Mouse (Mus musculus) liver, postnatal 0 days (tissue): Measurements from ENCODE around the gene Wbp1l. TPM values are rescaled to one million over a fixed set of nuclear protein-coding genes. Genes with fewer than 3 reads are reported as not detected.

Experiments
- ATAC-seq: fragments of 200-750 bp; cut with Nextera tagmentation; 2 replicates; pipeline ENCODE4 v1.8.0; 2017; ENCODE audit warnings: mild to moderate bottlenecking, moderate library complexity
- DNase-seq: peaks from one replicate; pipeline ENCODE4 v3.0.0-alpha.2; 2016
- H3K27ac ChIP-seq: fragments of 300-500 bp; sonication (generic); 2 replicates; pipeline ENCODE4 v1.5.1; 2014; ENCODE audit warnings: antibody characterized with exemption, moderate library complexity, mild to moderate bottlenecking, low read depth
- H3K27me3 ChIP-seq: fragments of 300-500 bp; sonication (generic); 2 replicates; pipeline ENCODE4 v1.6.1; 2014; ENCODE audit warnings: low read length, control low read depth, mixed read lengths; ENCODE audit not compliant: insufficient read depth
- H3K36me3 ChIP-seq: fragments of 300-500 bp; sonication (generic); replicated peaks from 2 replicates; pipeline ENCODE4 v1.6.1; 2014; ENCODE audit warnings: mild to moderate bottlenecking, control low read depth, low read length, moderate library complexity, mixed read lengths; ENCODE audit not compliant: insufficient read depth
- H3K4me1 ChIP-seq: fragments of 300-500 bp; sonication (generic); 2 replicates; pipeline ENCODE4 v1.6.1; 2014; ENCODE audit warnings: antibody characterized with exemption, mild to moderate bottlenecking, control low read depth; ENCODE audit not compliant: insufficient read depth
- H3K4me2 ChIP-seq: fragments of 300-500 bp; sonication (generic); 2 replicates; pipeline ENCODE4 v1.6.1; 2014; ENCODE audit warnings: low read depth, mild to moderate bottlenecking, low read length, moderate library complexity, mixed read lengths
- H3K4me3 ChIP-seq: fragments of 300-500 bp; sonication (generic); 2 replicates; pipeline ENCODE4 v1.5.1; 2014; ENCODE audit warnings: low read depth, low read length
- H3K9ac ChIP-seq: fragments of 300-500 bp; sonication (generic); replicated peaks from 2 replicates; pipeline ENCODE4 v1.6.1; 2014; ENCODE audit warnings: mild to moderate bottlenecking, moderate library complexity
- H3K9me3 ChIP-seq: fragments of 300-500 bp; sonication (generic); 2 replicates; pipeline ENCODE4 v1.6.1; 2016; ENCODE audit warnings: mild to moderate bottlenecking, control low read depth, low read length, mixed read lengths
- CTCF ChIP-seq: sonication (generic); IDR thresholded peaks from 2 replicates; pipeline ENCODE4 v1.5.1; 2016; ENCODE audit warnings: antibody characterized with exemption, low read depth
- EP300 ChIP-seq: IDR thresholded peaks from 2 replicates; pipeline ENCODE4 v1.6.1; 2016; ENCODE audit warnings: antibody characterized with exemption, low read depth, mild to moderate bottlenecking
- WGBS: fragments of 180-500 bp; shearing (Covaris S2); extraction: QIAGEN DNeasy Blood & Tissue Kit; methylation state at CpG from one replicate; pipeline ENCODE4 v1.1.7; 2014; ENCODE audit not compliant: insufficient replicate concordance; 5-methylcytosine and 5-hydroxymethylcytosine counted together
- polyA plus RNA-seq: library from polyadenylated mRNA; unstranded; fragments of >200 nt; fragmentation: Nextera tagmentation; extraction: Ambion mirVana; gene quantifications from 2 replicates; pipeline ENCODE4 v1.2.1, GENCODE M21; 2015

Gene Wbp1l
- polyA plus RNA-seq, 1 experiment from 2014 or later = 48.8 TPM

DNA sequence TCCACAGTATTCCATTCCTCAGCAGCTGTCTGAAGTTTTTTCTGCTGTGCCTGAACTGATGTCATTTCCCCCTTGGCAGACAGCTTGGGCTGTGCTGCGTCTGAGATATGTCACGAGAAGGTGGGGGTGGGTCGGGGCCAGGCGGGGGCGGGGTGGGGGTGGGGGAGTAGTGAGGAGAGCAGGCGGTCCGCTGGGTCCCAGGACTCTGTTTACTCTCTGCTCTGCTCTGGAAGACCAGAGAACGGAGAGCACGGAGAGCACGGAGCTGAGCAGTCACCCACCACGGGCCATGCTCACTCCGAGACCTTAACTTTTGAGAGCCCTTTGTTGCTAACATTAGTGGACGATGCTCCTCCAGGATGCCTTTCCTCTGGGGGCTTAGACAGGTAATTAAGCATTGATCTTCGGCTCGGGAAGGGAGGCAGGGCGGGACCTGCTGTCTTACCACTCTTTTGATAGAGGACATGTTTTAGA lies 24.3 kb downstream of the Wbp1l start:
- ATAC-seq (peak; percentile 14; the same call in 1 of the 2 replicates), DNase-seq (peak; percentile 51)
- Histone ChIP-seq H3K4me3 (peak overlapping the region; percentile 36), H3K9me3 (no peaks in the 10 kb centered on the region), H3K9ac (peak overlapping the region; percentile 58), H3K4me1 (peaks cover 63% of the 10 kb centered on the region), H3K36me3 (peaks cover 29% of the 10 kb centered on the region), H3K27me3 (no peaks in the 10 kb centered on the region), H3K4me2 (peak overlapping the region; percentile 63), H3K27ac (peak overlapping the region; percentile 76)
- WGBS = 36% methylated on average over 15 of the region's 16 CpGs
- TF ChIP-seq EP300 (no peak), CTCF (no peak)

DNA sequence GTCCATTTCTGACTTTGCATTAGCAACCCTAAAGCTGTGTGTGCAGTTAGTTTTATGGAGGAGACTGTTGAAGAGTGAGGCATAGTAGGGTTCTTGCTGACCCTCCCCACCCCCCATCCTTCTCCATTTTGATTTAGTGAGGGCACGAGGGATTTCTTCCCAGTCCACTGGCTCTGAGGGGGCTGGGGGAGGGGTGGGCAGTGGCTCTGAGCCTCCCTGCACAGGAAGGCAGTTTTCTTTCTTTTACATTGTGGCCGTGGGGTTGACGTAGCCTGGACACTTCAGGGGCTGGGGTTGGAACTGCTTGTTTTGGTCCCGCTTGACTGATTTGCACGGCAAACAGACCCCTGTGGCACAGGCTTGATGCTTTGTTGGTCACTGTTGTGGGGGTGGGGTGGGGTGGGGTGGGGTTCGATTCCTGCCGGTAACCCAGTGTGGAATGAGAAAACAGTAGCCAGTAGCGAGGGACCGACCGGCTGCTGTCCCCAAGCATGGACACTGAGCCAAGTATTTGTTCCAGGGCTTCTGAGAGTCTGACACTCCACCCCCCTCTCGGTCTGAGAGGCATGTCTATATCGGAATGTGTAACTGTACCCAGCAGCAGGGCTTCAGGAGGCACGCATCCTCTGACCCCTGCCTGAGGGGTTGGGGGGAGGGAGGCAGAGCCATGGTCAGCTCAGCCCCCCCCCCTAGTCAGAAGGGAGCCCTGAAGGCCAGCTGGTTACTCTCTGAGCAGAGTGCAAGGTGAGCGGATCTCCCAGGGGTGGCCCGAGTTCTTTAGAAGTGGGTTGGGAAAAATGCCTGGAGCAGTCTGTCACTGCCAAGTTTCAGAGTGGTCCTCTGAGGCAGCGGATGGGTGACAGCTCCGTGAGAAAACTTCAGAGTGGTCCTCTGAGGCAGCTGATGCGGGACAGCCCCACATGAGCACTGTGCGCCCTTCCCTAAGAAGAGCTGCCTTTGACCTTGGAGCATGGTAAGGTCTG lies 25.2 kb downstream of the Wbp1l start:
- ATAC-seq = no peak
- Histone ChIP-seq H3K27ac (peak overlapping the region; percentile 76), H3K9me3 (no peaks in the 10 kb centered on the region), H3K27me3 (no peaks in the 10 kb centered on the region), H3K4me2 (peak overlapping the region; percentile 63), H3K36me3 (peaks cover 24% of the 10 kb centered on the region), H3K9ac (peak overlapping the region; percentile 58), H3K4me3 (peak overlapping the region; percentile 36), H3K4me1 (peaks cover 62% of the 10 kb centered on the region)
- WGBS = 53% methylated on average over 19 of the region's 19 CpGs
- no peak for TF ChIP-seq CTCF
- no peak for TF ChIP-seq EP300
- peak; percentile 44 for DNase-seq

DNA sequence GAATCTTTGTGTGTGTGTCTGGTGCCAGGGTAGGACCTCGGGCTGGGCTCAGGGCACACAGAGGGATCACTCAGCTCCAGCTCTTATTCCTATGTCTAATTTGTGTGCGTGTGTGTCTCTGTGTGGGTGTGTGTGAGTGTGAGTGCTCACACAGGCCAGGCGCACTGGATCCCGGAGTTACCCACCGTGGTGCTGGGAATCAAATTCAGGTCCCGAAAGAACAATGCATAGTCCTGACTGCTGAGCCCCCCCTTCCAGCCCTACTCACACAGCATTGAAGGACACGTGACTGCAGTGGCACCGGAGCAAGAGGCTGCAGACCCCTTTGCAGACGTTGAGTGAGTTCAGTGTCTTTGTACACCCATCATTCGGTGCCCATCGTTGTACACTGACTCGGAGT lies 26.1 kb downstream of the Wbp1l start:
- no peaks in the 10 kb centered on the region for H3K9me3 ChIP-seq
- H3K4me2 ChIP-seq = peak overlapping the region; percentile 63; the same call in 1 of the 2 replicates
- H3K9ac ChIP-seq = no peak overlapping the region
- no peak overlapping the region for H3K27ac ChIP-seq
- H3K27me3 ChIP-seq = no peaks in the 10 kb centered on the region
- H3K4me3 ChIP-seq = no peak overlapping the region
- peaks cover 58% of the 10 kb centered on the region for H3K4me1 ChIP-seq
- TF ChIP-seq CTCF (no peak), EP300 (no peak)
- WGBS = 85% methylated on average over 12 of the region's 12 CpGs
- DNase-seq = no peak
- H3K36me3 ChIP-seq = peaks cover 19% of the 10 kb centered on the region; the same call in 1 of the 2 replicates
- no peak for ATAC-seq

DNA sequence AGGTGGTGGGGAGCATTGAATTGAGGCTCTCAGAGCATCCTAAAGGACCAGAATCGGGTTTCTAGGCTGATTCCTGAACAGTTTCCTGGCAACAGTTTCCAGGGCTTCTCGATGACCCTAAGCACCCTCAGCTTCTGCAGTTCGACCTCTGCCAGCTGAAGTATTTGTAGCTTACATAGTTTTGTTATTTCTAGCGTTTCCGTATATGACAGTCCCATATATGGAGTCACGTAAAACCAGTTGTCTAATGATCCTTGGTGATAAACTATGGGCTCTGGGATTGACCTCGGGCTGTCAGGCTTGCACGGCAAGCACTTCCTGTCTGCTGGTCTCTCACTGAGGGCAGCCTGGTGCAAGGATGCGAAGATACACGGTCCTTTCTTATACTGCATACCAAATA lies 26.6 kb downstream of the Wbp1l start:
- Histone ChIP-seq H3K4me3 (no peak overlapping the region), H3K27ac (no peak overlapping the region), H3K9me3 (no peaks in the 10 kb centered on the region), H3K27me3 (no peaks in the 10 kb centered on the region), H3K36me3 (peaks cover 19% of the 10 kb centered on the region; the same call in 1 of the 2 replicates), H3K4me2 (no peak overlapping the region), H3K9ac (no peak overlapping the region), H3K4me1 (peaks cover 53% of the 10 kb centered on the region)
- TF ChIP-seq EP300 = no peak
- TF ChIP-seq CTCF = no peak
- DNase-seq (no peak), ATAC-seq (no peak)
- WGBS = 73% methylated on average over 10 of the region's 10 CpGs

DNA sequence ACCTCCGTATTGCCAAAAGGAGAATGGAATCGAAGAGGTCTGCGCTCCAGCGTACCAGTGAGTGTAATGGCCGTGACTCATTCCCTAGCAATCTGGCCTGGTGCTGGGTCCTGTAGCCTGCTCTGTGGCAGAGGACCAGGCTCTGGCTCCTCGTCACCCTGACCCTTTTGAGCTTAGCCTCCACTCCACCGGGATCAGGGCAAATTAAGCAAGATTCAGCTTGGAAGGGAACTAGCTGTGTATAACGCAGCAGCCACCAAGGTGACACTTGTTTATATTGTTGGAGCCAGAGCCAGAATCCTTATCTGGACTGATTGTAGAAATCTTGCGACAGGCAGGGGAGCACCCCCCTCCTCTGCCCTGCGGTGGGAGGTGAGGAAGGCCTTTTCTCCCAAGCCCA lies 29.5 kb downstream of the Wbp1l start:
- 79% methylated on average over 10 of the region's 10 CpGs for WGBS
- peak overlapping the region; percentile 82 for H3K27ac ChIP-seq
- TF ChIP-seq CTCF (no peak), EP300 (peak; percentile 70; the same call in 1 of the 2 replicates)
- no peaks in the 10 kb centered on the region for H3K9me3 ChIP-seq
- peak; percentile 62 for DNase-seq
- peak overlapping the region; percentile 37; the same call in 1 of the 2 replicates for H3K9ac ChIP-seq
- no peak overlapping the region for H3K4me2 ChIP-seq
- peaks cover 29% of the 10 kb centered on the region for H3K4me1 ChIP-seq
- H3K27me3 ChIP-seq = no peaks in the 10 kb centered on the region
- peak; percentile 93 for ATAC-seq
- H3K4me3 ChIP-seq = no peak overlapping the region
- peaks cover 24% of the 10 kb centered on the region for H3K36me3 ChIP-seq

DNA sequence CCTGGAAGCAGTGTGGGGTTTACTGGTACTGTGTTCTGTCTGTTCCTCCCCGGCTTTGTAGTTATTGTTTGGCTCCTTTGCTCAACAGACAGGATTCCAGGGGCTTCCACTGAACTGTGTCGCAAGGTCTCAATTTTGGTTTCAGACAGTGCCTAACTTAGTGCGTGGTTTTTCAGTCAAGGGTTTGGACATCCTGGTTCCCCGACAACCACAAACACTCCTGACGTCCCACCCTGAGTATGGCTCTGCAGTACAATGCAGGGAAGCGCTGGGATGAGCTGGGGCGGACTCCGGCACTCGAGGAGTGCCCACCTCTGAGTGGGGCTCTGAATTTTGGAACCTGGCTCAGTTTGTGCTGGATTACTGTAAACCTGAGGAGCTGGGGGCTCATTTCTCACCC lies 30.9 kb downstream of the Wbp1l start:
- no peaks in the 10 kb centered on the region for H3K27me3 ChIP-seq
- DNase-seq (no peak), ATAC-seq (no peak)
- 61% methylated on average over 9 of the region's 9 CpGs for WGBS
- peaks cover 29% of the 10 kb centered on the region for H3K4me1 ChIP-seq
- TF ChIP-seq CTCF (no peak), EP300 (no peak)
- H3K9me3 ChIP-seq = no peaks in the 10 kb centered on the region
- no peak overlapping the region for H3K9ac ChIP-seq
- peak overlapping the region; percentile 39; the same call in 1 of the 2 replicates for H3K27ac ChIP-seq
- H3K4me3 ChIP-seq = no peak overlapping the region
- peaks cover 24% of the 10 kb centered on the region for H3K36me3 ChIP-seq
- no peak overlapping the region for H3K4me2 ChIP-seq
